In the genomic region with DNA sequence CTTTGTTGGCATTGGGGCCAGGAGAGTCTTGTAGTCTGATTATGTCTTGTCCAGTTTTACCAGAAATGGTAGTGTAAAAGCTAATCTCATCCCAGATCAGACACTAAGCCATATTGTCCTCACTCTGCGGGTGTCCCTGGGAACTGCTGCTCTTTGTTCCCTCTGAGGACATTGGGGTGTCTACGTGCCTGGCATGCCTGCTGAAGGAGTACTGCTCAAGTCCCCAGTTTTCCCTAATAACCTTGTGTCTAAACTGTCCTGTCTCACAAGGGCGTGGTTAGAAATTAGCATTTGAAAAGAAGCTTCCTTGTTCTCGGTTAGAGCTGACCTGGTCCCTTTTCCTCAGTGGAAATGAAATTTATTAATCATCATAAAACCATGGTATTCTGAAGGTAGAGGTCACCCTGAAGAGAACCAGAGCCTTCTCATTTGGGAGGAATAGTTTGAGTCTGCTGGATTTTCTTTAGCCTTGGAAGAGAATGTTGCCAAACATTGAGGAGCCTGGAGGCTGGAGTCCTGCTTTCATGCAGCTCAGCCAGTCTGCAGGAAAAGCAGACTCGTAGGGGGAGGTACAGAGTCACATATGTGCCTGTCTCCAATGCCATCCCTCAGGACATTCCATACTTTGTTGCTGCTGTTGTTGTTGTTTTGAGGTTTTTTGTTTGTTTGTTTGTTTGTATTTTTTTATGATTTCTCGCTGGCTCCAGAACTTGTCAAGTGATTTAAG, we compare ENCODE assay signal across 12 mouse cellular contexts.
DNase-seq lines count a peak whose midpoint lies in the region; ATAC-seq and TF ChIP-seq lines count a peak whose summit lies in the region.
"Had no signal": no experiment of that assay in that cellular context is flagged by ENCODE, and none has a peak within 500 bp of the region (broad histone marks: within the 10 kb centered on the region; RNA-seq: fewer than 3 reads in every experiment).

No protein-coding gene starts in this region.

- H3K4me2 ChIP-seq in forebrain, embryonic 15.5 days (replicated peaks) = no peak overlapping the region
- 0 out of 2 replicates have a peak overlapping the region, but pooled peaks have one; percentile 6 for H3K4me2 ChIP-seq in midbrain, embryonic 12.5 days (replicated peaks)
- H3K4me2 ChIP-seq in liver, postnatal 0 days (ENCODE audit: low read depth, low read length) = no peak overlapping the region
- H3K4me2 ChIP-seq: limb, embryonic 15.5 days had no signal

- H3K27ac ChIP-seq in forebrain, embryonic 15.5 days (replicated peaks) = no peak overlapping the region
- H3K27ac ChIP-seq in midbrain, embryonic 12.5 days (replicated peaks) = peak overlapping the region; percentile 60
- H3K27ac ChIP-seq in liver, postnatal 0 days (ENCODE audit: low read depth) = no peak overlapping the region
- no peak overlapping the region for H3K27ac ChIP-seq in gastrocnemius, adult 2 months
- H3K27ac ChIP-seq: limb, embryonic 15.5 days had no signal

- no peak for TF ChIP-seq CTCF in liver, postnatal 0 days (IDR thresholded peaks at IDR 0.05; ENCODE audit: low read depth)
- no peak for TF ChIP-seq CTCF in gastrocnemius, adult 2 months (IDR thresholded peaks at IDR 0.05)

- H3K9ac ChIP-seq in forebrain, embryonic 15.5 days (replicated peaks) = no peak overlapping the region
- no peak overlapping the region for H3K9ac ChIP-seq in midbrain, embryonic 12.5 days (replicated peaks)
- no peak overlapping the region for H3K9ac ChIP-seq in liver, postnatal 0 days (replicated peaks)
- H3K9ac ChIP-seq: limb, embryonic 15.5 days had no signal

- DNase-seq in ES-CJ7 (ENCODE audit: low read depth, low spot score) (peak; percentile 79), R1 (ENCODE audit: low read depth, low spot score) (peak; percentile 90)
- DNase-seq in liver, postnatal 0 days = no peak
- DNase-seq in gastrocnemius, adult 2 months = no peak
- DNase-seq in adrenal gland, adult 2 months = no peak
- DNase-seq in thymus, postnatal 0 days (ENCODE audit: low spot score) = no peak
- DNase-seq: heart, adult 18-20 months; heart, postnatal 14 days; kidney, adult 9 months had no signal

- no peaks in the 10 kb centered on the region for H3K9me3 ChIP-seq in forebrain, embryonic 15.5 days
- no peaks in the 10 kb centered on the region for H3K9me3 ChIP-seq in midbrain, embryonic 12.5 days
- H3K9me3 ChIP-seq in liver, postnatal 0 days (ENCODE audit: low read length) = no peaks in the 10 kb centered on the region
- H3K9me3 ChIP-seq: limb, embryonic 15.5 days had no signal

- H3K36me3 ChIP-seq in forebrain, embryonic 15.5 days = no peaks in the 10 kb centered on the region
- no peaks in the 10 kb centered on the region for H3K36me3 ChIP-seq in midbrain, embryonic 12.5 days
- no peaks in the 10 kb centered on the region for H3K36me3 ChIP-seq in liver, postnatal 0 days (replicated peaks; ENCODE audit: insufficient read depth, low read length)
- H3K36me3 ChIP-seq: limb, embryonic 15.5 days had no signal

- no peak for TF ChIP-seq EP300 in liver, postnatal 0 days (IDR thresholded peaks at IDR 0.05; ENCODE audit: low read depth)

- no peaks in the 10 kb centered on the region for H3K27me3 ChIP-seq in forebrain, embryonic 15.5 days
- H3K27me3 ChIP-seq in midbrain, embryonic 12.5 days = peaks cover 22% of the 10 kb centered on the region
- H3K27me3 ChIP-seq in liver, postnatal 0 days (ENCODE audit: insufficient read depth, low read length) = no peaks in the 10 kb centered on the region
- H3K27me3 ChIP-seq: limb, embryonic 15.5 days had no signal

- ATAC-seq in forebrain, embryonic 15.5 days (replicated peaks) = 0 out of 2 replicates have a peak, but pooled peaks have one; percentile 32
- peak; percentile 97 for ATAC-seq in midbrain, embryonic 12.5 days (ENCODE audit: low FRiP score, low read depth)
- no peak for ATAC-seq in liver, postnatal 0 days

- no peak overlapping the region for H3K4me3 ChIP-seq in forebrain, embryonic 15.5 days
- H3K4me3 ChIP-seq in midbrain, embryonic 12.5 days = no peak overlapping the region
- H3K4me3 ChIP-seq in liver, postnatal 0 days (ENCODE audit: low read depth, low read length) = no peak overlapping the region
- no peak overlapping the region for H3K4me3 ChIP-seq in gastrocnemius, adult 2 months
- H3K4me3 ChIP-seq: limb, embryonic 15.5 days had no signal

- peaks cover 11% of the 10 kb centered on the region for H3K4me1 ChIP-seq in forebrain, embryonic 15.5 days
- peaks cover 29% of the 10 kb centered on the region for H3K4me1 ChIP-seq in midbrain, embryonic 12.5 days
- no peaks in the 10 kb centered on the region for H3K4me1 ChIP-seq in liver, postnatal 0 days (ENCODE audit: insufficient read depth)
- H3K4me1 ChIP-seq: limb, embryonic 15.5 days had no signal

- intact Hi-C loops in gastrocnemius, adult 2 months (cut with DNase I) = no loop called here

- 11% methylated on average over 6 of the region's 6 CpGs for WGBS in forebrain, embryonic 15.5 days
- WGBS in midbrain, embryonic 12.5 days = 17% methylated on average over 6 of the region's 6 CpGs
- WGBS in liver, postnatal 0 days (ENCODE audit: insufficient replicate concordance) = 60% methylated on average over 6 of the region's 6 CpGs

Comparison
In these comparisons a context has a peak if more than half of its experiments do, and no peak if none do; other contexts are left out.
1. DNase-seq: peak in ES-CJ7 (single experiment) and R1 (single experiment); none in liver, postnatal 0 days (single experiment), gastrocnemius, adult 2 months (single experiment), adrenal gland, adult 2 months (single experiment) and thymus, postnatal 0 days (single experiment).